Mouse (Mus musculus) adrenal gland, postnatal 36 days (tissue): ENCODE results near the gene Vgf. TPM values are rescaled to one million over a fixed set of nuclear protein-coding genes. Genes with fewer than 3 reads are reported as not detected.

Source experiments
- DNase-seq, 2 experiments: peaks; one replicate each; pipeline ENCODE4 v3.0.0; 2021; ENCODE audit warnings: mixed read lengths in 1 of 2
- total RNA-seq, 2 experiments: library from RNA; stranded (reverse); gene quantifications; 2 replicates each; pipeline ENCODE4 v1.2.3; 2021

The Vgf gene
- total RNA-seq, 2 experiments from 2014 or later = 8.8 to 71.5 TPM

DNA sequence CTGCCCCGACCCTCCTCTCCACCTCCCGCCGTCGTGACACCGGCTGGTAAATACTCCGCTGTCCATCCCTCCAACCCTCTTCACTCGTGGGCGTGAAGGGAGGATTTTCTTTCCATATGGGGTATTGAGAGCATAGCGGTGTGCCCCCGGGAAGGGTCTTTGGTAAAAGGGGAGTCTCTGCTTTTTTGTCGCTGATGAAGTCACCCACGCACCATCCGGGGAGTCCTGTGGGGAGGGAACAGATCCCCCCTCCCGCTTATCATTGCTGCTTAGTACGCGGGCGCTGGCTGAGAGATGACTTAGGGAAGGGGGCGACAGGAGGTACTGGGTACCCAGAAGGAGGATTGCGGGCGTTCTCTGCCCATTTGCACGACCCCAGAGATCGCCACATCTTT, 4.2 kb downstream of the Vgf start:
- no peak for DNase-seq

DNA sequence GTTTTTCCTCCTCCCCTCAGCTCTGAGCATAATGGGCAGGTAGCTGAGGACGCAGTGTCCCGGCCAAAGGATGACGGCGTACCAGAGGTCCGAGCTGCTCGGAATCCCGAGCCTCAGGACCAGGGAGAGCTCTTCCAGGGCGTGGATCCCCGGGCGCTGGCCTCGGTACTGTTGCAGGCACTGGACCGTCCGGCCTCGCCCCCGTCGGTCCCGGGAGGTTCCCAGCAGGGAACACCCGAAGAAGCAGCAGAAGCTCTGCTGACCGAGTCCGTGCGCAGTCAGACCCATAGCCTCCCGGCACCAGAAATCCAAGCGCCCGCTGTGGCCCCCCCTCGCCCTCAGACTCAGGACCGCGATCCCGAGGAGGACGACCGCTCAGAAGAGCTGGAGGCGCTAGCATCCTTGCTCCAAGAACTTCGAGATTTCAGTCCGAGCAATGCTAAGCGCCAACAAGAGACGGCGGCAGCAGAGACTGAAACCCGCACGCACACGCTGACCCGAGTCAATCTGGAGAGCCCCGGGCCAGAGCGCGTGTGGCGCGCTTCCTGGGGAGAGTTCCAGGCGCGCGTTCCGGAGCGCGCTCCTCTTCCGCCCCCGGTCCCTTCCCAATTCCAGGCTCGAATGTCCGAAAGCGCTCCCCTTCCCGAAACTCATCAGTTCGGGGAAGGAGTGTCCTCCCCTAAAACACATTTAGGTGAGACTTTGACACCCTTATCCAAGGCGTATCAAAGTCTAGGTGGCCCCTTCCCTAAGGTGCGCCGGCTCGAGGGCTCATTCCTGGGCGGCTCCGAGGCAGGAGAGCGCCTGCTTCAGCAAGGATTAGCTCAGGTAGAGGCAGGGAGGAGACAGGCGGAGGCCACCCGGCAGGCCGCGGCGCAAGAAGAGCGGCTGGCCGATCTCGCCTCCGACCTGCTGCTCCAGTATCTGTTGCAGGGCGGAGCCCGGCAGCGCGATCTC, 5.2 kb downstream of the Vgf start:
- DNase-seq = peak; percentile 71 to 78

DNA sequence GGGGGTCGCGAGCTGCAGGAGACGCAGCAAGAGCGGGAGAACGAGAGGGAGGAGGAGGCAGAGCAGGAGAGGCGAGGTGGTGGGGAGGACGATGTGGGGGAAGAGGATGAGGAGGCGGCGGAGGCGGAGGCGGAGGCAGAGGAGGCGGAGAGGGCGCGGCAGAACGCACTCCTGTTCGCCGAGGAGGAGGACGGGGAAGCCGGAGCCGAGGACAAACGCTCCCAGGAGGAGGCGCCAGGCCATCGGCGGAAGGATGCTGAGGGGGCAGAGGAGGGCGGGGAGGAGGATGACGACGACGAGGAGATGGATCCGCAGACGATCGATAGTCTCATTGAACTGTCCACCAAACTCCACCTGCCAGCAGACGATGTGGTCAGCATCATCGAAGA, 5.8 kb downstream of the Vgf start:
- DNase-seq = no peak

DNA sequence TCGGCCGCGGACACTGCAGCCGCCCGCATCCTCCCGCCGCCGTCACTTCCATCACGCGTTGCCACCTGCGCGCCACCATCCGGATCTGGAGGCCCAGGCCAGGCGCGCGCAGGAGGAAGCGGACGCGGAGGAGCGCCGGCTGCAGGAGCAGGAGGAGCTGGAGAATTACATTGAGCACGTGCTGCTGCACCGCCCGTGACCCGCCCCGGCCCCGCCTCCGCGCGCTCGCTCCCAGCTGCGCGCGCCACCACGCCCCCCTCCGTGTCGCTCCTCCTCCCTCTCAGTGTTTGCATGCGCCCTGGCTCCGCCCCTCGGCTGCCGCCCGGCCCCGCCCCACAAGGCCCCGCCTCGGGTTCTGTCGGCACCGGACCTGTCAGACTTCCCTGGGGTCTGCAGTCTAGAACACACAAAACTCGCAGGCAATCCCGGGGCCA, 6.5 kb downstream of the Vgf start:
- peak; percentile 96 to 99 for DNase-seq

DNA sequence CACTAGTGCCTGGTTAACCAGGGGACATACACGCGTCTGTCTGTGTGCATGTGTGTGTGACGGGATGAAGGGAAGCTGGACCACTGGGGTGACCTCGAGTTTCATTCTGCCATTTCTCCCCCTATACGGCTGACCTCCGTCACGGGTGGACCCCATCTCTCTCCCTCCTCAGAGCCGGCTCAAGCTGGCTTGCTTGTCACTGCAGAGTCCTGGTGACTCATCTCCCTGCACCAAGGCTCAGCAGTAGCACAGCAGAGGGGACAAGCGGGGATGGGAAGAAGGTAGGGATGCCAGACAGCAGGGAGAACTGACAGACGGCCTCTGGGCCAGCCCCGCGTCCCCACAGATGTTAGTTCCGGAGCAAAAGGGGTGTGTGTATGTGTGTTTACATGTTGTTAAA, 10.0 kb downstream of the Vgf start:
- DNase-seq = peak in 1 of 2 experiments; percentile 42

DNA sequence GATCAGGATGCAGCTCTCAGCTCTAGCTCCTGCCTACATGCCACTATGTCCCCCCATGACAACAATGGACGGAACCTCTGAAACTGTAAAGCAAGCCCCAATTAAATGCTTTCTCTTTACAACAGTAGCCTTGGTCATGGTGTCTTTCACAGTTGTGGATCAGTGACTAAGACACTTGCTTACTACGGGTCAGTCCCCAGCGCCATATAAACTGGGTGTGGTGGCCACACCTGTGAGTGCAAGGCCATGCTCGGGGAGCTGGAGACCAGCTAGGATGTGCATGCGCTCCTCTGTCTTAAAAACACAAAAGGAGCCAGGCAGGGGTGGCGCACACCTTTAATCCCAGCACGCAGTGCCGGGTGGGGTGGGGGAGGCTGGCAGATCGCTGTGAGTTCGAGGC, 13.3 kb downstream of the Vgf start:
- no peak for DNase-seq

DNA sequence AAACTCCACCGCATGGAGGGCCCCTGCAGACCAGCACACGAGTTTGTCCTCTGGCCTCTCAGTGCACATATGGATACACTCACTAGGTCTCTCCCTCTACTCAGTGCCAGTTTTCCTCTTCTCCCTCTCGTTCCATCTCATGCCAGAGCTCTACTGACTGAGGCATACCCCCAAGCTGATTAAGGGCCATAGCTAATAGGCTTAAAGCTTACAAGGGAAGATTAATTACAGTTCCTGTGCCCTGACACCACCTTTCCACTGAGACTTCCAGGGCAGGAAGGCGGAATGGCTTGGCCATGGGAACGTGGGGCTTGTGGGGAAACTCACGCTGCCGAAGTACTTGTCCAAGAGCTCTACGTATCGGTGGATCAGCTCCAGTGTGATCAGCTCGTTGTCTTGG, 15.2 kb downstream of the Vgf start:
- no peak for DNase-seq

DNA sequence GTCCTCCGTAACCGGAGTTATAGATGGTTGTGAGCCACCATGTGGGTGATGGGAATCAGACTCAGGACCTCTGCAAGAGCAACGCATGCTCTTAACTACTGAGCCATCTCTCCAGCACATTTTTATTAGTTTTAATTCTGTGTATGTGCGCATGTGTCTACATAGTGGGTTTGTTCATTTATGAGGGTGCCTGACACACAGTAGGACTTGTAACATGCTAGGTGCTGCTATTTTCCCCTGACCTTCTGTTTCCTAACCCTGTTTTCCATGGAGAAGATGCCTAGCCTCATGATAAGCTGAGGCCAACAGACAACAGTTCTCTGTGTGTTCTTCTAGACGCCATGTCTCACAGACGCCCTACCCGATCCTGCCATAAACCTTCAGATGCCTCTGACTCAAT, 17.8 kb downstream of the Vgf start:
- no peak for DNase-seq

DNA sequence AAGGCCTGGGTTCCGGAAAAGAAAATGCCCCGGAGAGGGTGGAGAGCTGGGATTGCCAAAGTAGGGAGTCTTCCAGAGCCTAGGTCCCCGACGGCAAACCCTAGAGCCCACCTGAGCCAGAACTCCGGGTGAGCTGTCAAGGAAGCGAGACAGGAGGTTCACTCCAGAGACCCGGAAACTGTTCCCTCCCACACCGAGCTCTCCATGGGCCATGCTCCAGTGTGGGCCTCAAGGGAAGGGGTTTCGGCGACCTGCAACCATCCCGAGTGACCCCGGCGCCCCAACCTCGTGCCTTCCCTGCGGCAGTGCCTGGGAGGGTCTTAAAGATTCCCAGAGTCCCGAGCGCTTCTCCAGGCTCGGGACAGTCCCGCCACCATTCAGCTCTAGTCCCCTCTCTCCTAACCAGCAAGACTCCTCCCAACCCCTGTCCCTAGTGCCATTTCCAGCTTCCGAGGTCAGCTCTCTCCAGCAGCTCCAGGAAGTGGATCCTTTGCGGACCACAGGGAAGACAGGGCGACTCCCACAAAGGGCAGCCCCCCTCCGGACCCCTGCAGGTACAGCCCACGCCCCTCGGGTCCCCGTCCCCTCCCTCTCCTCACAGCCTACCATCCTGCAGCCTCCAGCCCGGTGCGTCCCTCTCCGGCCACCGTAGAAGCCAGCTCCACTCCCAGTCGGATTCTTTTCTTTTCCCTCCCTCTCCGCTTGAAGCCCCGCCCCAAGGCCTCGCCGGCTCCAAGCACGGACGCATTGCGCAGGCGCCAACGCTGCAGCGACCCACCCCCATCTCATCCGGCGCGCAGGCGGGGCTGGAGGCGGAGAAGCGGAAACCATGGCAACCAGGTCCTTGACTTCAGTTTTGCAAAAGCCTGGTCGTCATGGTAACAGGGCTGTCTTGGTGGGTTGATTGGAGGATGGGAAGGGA, 19.5 kb downstream of the Vgf start, which contains the start of gene Ap1s1:
Gene Ap1s1 (minus strand): TSS at position 734 of the 922 bp plus-strand sequence.
- peak; percentile 98 to 99 for DNase-seq

DNA sequence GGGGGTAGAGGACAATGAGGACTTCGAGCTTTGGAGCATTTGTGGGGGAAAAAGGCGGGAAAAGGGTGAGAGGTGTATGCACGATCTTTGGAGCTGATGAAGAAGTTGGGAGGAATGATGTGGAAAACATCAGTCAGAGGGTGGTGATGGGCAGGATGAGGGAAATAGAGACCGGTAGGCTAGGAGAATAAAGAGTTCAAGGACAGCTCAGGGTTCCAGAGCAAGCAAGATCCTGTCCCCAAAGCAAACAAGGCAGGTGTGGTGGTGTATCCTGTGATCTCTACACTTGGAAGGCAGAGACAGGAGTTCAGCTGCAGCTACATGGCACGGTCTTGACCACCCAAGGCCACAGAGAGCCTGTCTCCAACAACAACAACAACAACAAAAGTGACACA, 20.1 kb downstream of the Vgf start:
- DNase-seq = no peak

DNA sequence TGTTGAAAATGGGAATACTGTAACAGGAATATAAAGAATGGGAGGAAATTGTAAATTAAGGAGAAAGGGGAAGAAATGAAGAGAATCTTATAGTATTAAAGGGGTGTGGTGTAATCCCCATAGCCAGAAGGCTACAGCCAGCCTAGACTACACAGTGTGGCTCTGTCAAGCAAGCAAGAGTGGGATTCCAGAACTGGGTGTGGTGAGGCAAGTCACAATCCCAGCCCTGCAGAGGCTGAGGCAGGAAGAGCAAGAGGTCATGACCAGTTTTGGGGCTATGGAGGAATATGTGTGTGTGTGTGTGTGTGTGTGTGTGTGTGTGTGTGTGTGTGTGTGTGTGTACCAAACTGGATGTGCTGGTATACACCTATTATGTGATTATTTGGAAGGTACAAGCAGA, 20.8 kb downstream of the Vgf start:
- no peak for DNase-seq

DNA sequence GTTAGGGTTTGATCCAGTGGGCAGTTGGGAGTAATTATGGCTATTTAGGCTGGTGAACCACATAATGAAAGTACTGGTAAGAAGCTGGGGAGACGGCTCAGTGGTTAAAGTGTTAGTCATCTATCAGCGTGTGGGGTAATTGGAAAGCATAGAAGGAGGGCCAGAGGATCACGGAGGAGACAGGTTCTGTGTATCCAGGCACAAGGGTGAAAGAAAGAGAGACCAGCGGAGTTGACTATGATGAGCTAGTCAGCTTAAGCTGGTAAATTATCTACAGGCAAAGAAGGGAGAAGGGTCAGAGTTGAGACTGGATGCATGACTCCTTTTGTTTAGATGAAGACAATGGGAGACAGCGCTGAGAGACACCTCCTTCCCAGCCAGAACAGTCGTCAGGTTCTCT, 24.9 kb downstream of the Vgf start:
- no peak for DNase-seq

DNA sequence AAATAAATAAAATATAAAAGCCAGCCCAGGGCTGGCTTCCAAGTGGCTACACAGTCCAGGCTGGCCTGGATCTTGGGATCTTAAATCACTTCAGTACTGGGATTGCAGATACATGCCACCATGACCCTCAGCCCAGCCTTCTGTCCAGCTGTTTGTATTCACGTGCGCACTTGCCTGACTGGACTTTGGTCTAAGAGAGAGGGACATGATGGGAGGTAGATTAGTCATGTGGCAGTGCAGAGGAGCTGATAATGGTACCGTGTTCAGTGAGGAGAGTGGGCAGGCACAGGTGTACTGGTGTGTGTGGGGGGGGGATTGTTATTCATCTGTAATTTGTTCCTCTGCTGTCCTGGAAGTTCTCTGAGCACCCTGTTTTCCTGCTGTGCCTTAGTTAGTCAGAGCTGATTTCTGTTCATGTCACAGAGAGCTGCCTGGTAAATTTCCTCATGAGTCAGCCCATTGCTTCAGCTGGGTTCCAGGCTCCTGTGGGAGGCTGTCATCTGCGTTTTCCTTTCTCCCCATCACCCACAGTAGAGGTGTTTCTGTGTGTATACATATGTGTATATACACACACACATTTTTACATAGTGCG, 25.8 kb downstream of the Vgf start:
- DNase-seq = peak; percentile 40 to 55

DNA sequence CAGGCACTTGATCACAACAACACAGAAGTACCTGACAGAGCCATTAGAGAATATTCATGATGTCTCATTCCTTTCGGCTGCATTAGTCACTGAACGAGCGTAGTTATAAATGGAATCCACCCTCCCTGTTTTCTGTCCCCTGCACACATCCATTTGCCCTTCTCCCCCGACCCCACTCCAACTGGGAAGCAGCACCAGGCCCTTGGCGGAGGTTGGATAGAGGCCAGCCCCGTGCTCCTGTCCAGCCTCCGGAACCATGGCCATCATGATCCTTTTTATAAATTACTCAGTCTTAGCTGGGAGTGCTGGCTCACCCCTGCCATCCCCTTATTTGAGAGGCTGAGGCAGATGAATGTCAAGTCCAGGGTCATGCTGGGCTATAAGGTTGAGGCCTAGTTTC, 28.1 kb downstream of the Vgf start:
- no peak for DNase-seq

DNA sequence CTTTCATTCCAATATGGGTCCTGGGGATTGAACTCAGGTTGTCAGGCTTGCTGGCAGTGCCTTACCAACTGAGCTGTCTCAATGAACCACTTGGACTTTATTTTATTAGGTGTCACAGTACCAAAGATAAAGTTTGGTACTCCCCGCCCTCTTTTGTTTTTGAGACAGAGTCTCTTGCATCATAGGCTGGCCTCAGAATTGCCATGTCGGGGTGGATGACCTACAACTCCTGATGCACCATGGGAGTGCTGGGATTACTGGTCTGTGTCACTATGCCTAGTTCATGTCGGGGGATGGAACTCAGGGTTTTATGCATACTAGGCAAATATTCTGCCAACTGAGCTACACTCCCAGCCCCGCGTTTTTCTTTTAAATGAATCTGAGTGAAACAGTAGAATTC, 28.7 kb downstream of the Vgf start:
- DNase-seq = no peak

DNA sequence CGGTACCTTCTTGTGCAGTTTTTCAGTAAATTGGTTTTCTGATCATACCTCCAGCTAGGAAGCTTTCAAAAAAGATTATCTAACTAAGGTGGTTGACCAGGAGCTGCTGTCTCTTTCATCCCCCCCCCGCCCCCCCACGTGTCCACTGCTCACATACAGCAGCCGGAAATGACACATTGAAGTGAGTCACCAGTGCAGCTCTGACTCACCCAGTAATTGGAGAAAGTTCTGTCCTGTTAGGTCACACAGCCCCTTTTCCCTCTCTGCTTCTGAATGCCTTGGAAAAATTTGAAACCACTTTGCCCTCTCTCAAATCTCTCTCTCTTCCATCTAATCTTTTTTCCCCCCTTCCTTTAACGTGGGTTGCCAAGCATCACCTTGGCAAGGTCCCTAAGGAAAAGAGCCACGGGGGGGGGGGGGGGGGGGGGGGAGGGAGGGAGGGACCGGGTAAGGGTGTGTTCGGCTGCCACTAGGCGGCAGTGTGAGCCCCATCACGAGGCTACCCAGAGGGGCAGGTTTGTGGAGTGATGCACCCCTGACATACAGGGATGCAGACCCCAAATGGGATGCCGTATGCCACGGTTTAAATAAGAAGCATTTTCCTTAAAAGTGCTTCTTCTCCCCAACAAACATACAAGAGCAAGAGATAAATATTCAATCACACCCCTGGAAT, 35.8 kb downstream of the Vgf start:
- DNase-seq = peak; percentile 76 to 80

DNA sequence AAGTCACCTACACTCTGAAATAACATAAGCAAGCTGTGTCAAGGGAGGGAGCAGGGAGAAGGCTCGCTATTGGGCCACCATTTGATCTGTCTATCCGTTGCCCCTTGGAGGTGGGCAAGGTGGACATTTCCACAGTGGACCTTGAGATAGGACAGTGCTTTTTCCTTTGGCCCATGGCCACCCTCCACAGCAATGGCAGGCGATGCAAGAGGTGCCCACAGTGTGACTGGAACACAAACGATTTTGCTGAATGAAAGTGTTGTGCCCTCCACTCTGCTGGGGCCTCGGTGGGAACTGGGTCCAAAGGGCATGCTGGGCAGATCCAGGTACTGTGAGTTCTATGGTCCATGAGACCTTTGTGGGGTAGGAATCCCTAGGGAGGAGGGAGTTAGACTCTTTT, 36.4 kb downstream of the Vgf start:
- no peak for DNase-seq

DNA sequence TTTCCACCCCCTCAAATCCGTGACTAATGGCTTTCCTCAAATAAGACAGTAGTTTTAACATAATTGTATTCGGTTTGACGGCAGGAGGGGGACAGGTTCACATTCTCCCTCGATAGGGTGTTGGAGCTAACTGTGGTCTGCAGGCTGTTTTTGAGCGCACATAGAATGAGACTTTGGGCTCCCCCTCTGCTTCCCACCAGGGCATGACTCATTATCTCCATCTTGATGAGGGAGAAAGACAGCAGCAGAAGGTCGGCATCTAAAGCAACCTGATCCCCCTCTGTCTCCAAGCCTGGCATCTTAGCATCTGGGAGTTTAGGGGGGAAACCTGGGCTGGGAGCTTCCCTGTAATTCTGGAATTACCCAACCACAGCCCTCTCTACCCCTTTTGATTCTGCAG, 39.3 kb downstream of the Vgf start:
- DNase-seq = no peak

DNA sequence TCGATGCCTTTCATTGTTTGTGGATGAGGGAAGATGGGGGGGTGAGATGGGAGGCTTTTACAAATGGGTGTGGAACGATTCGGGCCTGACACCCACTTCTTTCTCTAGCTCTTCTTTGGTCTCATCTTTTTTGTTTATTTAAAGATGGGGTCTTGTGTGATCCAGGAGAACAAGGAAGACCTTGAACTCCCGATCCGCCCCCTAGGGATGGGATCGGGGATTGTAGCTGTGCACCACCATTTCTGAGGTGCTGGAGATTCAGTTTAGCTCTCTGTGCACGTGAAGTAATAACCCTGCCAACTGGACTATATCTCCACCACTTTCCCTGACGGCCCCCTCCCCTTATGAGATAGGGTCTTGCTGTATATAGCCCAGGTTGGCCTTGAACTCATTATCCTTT, 39.7 kb downstream of the Vgf start:
- DNase-seq = no peak

DNA sequence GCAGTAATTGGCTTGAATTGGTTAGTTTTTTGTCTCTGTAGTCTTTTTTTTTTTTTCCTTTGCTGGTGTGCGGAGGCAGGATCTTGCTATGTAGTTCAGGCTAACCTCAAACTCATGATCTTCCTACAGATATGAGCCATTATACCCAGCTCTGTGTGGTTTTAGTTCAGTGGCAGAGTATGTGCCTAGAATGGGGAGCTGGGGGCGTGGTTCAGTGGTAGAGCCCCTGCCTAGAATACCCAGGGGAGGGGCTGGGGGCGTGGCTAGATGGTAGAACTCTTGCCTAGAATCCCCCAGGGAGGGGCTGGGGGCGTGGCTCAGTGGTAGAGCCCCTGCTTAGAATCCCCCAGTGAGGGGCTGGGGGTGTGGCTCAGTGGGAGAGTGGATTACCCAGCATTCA, 42.5 kb downstream of the Vgf start:
- DNase-seq = no peak

DNA sequence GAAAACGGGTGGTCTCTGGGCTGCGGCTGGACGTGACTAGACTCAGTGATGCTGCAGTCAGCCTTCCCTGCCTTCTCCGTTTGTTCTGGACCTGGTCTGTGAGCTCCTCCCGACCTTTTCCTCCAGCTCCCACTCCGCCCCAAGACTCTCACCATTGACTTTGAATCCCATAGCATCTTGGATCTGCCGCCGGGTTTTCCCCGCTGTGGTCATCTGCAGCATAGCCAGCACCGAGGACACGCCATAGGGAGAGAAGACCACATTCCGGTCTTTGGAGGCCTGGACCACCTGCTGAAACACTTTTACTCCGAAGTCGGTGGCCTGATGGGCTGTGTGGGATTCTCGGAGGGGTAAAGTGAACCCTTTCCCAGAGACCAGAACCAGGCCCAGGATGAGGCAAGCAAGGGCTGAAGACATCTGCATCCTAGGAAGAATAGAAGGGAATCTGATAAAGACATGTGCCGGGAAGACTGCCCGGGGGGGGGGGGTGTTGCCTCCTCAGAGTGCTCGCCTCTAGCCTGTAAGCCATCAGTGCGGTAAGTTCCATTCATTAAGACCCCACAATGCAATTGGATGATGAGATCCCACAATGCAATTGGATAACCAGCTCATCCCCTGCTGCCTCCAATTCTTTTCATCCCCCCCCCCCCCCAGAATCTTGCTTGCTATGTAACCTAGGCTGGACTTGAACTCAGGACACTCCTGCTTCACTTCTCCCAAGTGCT, 44.9 kb downstream of the Vgf start:
- DNase-seq = no peak
